Mouse (Mus musculus) heart, embryonic 16.5 days (tissue): ENCODE data around the gene Fahd2a. TPM values are rescaled to one million over a fixed set of nuclear protein-coding genes. Genes with fewer than 3 reads are reported as not detected.
A peak's percentile ranks its signal among the peaks of the same experiment; 100 is the strongest.

Experiments used
- ATAC-seq: fragments of 200-750 bp; cut with Nextera tagmentation; replicated peaks from 2 replicates; pipeline ENCODE4 v1.8.0; 2017; ENCODE audit warnings: moderate number of reproducible peaks; ENCODE audit not compliant: insufficient read depth, low FRiP score; ENCODE audit errors: extremely low read depth
- H3K27ac ChIP-seq: fragments of 300-500 bp; sonication (generic); 2 replicates; pipeline ENCODE4 v1.5.1; 2014; ENCODE audit warnings: mild to moderate bottlenecking, low read length, control low read depth, moderate library complexity
- H3K27me3 ChIP-seq: fragments of 300-500 bp; sonication (generic); 2 replicates; pipeline ENCODE4 v1.6.1; 2014; ENCODE audit warnings: low read length, mixed read lengths; ENCODE audit not compliant: control insufficient read depth, insufficient read depth
- H3K36me3 ChIP-seq: fragments of 300-500 bp; sonication (generic); 2 replicates; pipeline ENCODE4 v1.6.1; 2014; ENCODE audit not compliant: control insufficient read depth, insufficient read depth
- H3K4me1 ChIP-seq: fragments of 300-500 bp; sonication (generic); 2 replicates; pipeline ENCODE4 v1.6.1; 2014; ENCODE audit warnings: low read length, mixed read lengths; ENCODE audit not compliant: control insufficient read depth, insufficient read depth
- H3K4me2 ChIP-seq: fragments of 300-500 bp; sonication (generic); 2 replicates; pipeline ENCODE4 v1.6.1; 2014; ENCODE audit warnings: low read depth, mild to moderate bottlenecking, control low read depth, low read length
- H3K4me3 ChIP-seq: fragments of 300-500 bp; sonication (generic); 2 replicates; pipeline ENCODE4 v1.5.1; 2014; ENCODE audit warnings: mild to moderate bottlenecking, control low read depth, low read length
- H3K9ac ChIP-seq: fragments of 300-500 bp; sonication (generic); 2 replicates; pipeline ENCODE4 v1.6.1; 2014; ENCODE audit warnings: low read length, control low read depth
- H3K9me3 ChIP-seq: fragments of 300-500 bp; sonication (generic); replicated peaks from 2 replicates; pipeline ENCODE4 v1.6.1; 2016; ENCODE audit warnings: low read length; ENCODE audit not compliant: control insufficient read depth
- WGBS: fragments of 180-500 bp; shearing (Covaris S2); extraction: QIAGEN DNeasy Blood & Tissue Kit; methylation state at CpG from one replicate; pipeline ENCODE4 v1.1.7; 2014; 5-methylcytosine and 5-hydroxymethylcytosine counted together
- polyA plus RNA-seq: library from polyadenylated mRNA; unstranded; fragments of >200 nt; fragmentation: Nextera tagmentation; extraction: Ambion mirVana; gene quantifications from 2 replicates; pipeline ENCODE4 v1.2.1, GENCODE M21; 2015

Fahd2a gene
- polyA plus RNA-seq, 1 experiment from 2014 or later: 27.8 TPM

DNA sequence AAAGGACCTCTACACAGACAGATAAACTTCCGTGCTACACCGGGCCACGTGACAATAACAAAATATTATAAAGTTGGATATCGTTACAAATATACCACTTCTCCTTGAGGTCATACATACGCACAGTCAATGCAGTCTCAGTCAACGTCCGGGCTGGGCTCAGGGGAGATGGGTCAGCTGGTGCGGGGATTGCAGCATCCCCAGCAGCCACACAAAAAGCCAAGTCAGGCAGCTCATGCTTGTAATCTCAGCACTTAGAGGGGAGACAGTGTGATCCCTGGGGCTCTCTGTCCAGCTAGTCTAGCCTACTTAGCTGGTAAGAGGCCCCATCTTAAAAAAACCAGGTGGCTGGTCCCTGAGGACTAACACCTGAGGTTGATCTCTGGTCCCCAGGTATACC lies 26.9 kb upstream of the Fahd2a start:
- no peaks in the 10 kb centered on the region for H3K4me1 ChIP-seq
- H3K4me2 ChIP-seq: no peak overlapping the region
- H3K9ac ChIP-seq: no peak overlapping the region
- H3K4me3 ChIP-seq: no peak overlapping the region
- ATAC-seq: no peak
- H3K36me3 ChIP-seq: no peaks in the 10 kb centered on the region
- H3K27ac ChIP-seq: no peak overlapping the region
- H3K9me3 ChIP-seq: no peaks in the 10 kb centered on the region
- H3K27me3 ChIP-seq: no peaks in the 10 kb centered on the region; the same call in 1 of the 2 replicates
- 84% methylated on average over 8 of the region's 8 CpGs for WGBS

DNA sequence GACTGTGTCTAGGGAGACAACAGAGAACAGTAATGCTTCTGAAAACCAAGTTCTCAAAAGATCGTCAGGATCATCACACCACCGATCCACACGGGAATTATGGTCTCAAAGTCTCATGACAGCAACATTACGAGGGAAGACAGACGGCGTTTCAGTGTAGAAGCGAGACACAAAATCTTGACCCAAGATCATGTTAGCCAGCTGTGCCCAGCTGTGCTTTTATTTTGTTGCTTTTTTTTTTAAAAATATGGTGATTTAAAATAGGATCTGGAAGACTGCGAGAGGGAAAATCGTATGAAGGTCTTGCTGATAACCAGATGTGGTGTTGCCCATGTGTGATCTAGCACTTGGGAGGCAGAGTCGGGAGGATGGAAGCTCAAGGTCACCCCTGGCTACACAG lies 26.3 kb upstream of the Fahd2a start:
- Histone ChIP-seq H3K36me3 (no peaks in the 10 kb centered on the region), H3K4me1 (no peaks in the 10 kb centered on the region), H3K4me3 (no peak overlapping the region), H3K4me2 (no peak overlapping the region), H3K27me3 (no peaks in the 10 kb centered on the region; the same call in 1 of the 2 replicates), H3K9ac (no peak overlapping the region), H3K27ac (no peak overlapping the region), H3K9me3 (no peaks in the 10 kb centered on the region)
- no peak for ATAC-seq
- 88% methylated on average over 10 of the region's 10 CpGs for WGBS

DNA sequence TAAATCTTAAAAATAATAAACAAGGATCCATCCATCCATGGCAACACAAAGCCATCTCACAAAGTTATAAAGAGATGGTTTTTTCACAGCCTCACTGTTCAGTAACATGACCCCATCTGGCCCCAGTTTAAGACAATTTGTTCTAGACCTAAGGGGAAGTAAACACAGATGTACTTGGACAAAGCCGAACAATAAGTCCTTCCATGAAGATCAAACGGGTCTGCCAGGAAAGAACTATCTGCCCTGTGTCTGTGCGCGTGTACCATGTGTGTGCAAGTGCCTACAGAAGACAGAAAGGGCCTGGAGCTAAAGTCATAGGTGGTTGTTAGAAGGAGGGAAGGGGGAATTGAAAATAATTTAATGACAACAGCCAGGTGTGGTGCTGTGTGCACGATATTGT lies 25.8 kb upstream of the Fahd2a start:
- ATAC-seq: no peak
- H3K36me3 ChIP-seq: no peaks in the 10 kb centered on the region
- H3K4me2 ChIP-seq: no peak overlapping the region
- no peak overlapping the region for H3K27ac ChIP-seq
- H3K9ac ChIP-seq: no peak overlapping the region
- H3K9me3 ChIP-seq: no peaks in the 10 kb centered on the region
- no peak overlapping the region for H3K4me3 ChIP-seq
- WGBS: 85% methylated on average over 5 of the region's 5 CpGs
- H3K27me3 ChIP-seq: no peaks in the 10 kb centered on the region; the same call in 1 of the 2 replicates
- no peaks in the 10 kb centered on the region for H3K4me1 ChIP-seq

DNA sequence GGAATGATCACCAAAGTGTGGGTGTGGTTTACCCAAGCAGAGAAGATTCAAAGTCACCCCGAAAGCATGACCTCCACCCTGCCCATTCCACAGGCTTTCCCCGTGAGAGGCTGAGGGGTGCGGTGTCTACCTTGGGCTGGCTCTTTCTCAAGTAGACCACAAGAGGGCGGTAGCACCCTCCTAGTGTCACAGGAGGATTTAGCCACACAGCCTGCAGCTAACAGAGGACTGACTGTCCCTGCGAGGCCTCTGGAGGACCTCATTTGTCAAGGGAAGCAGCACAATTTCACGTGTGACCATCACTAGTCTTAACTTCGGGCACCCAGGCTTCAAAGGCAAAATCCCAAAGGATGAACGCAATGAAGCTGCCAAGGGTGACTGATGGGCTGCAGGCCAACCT lies 17.9 kb upstream of the Fahd2a start:
- Histone ChIP-seq H3K4me3 (no peak overlapping the region), H3K9ac (no peak overlapping the region), H3K4me2 (no peak overlapping the region), H3K27ac (no peak overlapping the region), H3K4me1 (peaks cover 14% of the 10 kb centered on the region; the same call in 1 of the 2 replicates), H3K9me3 (no peaks in the 10 kb centered on the region), H3K27me3 (0 out of 2 replicates have a peak, but pooled peaks cover 7% of the 10 kb centered on the region), H3K36me3 (no peaks in the 10 kb centered on the region)
- peak; percentile 73; the same call in 1 of the 2 replicates for ATAC-seq
- 6% methylated on average over 8 of the region's 8 CpGs for WGBS

DNA sequence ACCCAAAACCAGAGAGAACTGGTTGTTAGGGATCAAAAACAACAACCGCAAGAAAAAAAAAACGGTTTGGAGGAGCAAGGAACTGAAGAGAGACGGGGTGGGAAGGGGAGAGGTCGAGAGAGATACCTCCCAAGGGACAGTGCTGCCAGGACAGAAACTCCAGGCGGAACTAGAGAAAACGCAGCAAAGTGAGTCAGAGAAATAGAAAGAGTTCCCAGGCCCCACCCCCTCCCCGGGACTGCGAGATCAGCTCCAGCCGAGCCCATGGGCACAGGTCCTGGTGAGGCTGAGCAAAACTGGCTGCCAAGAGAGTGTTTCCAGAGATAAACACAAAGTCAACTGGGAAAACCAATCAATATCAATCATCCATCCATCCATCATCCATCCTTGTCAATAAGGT lies 17.0 kb upstream of the Fahd2a start:
- H3K36me3 ChIP-seq: no peaks in the 10 kb centered on the region
- H3K4me3 ChIP-seq: no peak overlapping the region
- ATAC-seq: no peak
- H3K4me1 ChIP-seq: peaks cover 14% of the 10 kb centered on the region; the same call in 1 of the 2 replicates
- H3K27ac ChIP-seq: no peak overlapping the region
- H3K4me2 ChIP-seq: no peak overlapping the region
- 28% methylated on average over 9 of the region's 9 CpGs for WGBS
- H3K9me3 ChIP-seq: no peaks in the 10 kb centered on the region
- H3K9ac ChIP-seq: no peak overlapping the region
- H3K27me3 ChIP-seq: 0 out of 2 replicates have a peak, but pooled peaks cover 7% of the 10 kb centered on the region

DNA sequence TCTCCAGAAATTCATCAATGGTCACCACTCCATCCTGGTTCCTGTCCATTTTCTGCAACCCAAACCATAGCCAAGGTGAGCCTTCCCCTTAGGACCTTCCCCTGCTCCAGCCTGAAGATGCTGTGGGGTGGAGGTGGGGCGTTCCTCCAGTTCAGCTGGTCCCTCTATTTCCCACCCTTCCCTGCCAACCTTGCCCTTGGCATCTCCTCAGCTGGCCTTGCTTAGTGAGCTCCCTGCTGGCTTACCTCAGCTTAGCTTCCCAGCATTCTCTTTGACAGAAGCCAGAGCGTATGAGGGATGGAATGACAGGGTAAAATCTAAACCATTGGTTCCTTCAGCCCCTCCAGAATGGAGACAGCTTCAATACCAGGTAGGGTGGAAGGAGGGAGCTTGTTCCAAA lies 15.0 kb upstream of the Fahd2a start:
- Histone ChIP-seq H3K4me2 (no peak overlapping the region), H3K27ac (no peak overlapping the region), H3K4me1 (peaks cover 11% of the 10 kb centered on the region; the same call in 1 of the 2 replicates), H3K9me3 (no peaks in the 10 kb centered on the region), H3K27me3 (0 out of 2 replicates have a peak, but pooled peaks cover 7% of the 10 kb centered on the region), H3K9ac (no peak overlapping the region), H3K4me3 (no peak overlapping the region), H3K36me3 (no peaks in the 10 kb centered on the region)
- ATAC-seq: no peak
- 63% methylated on average over 2 of the region's 2 CpGs for WGBS

DNA sequence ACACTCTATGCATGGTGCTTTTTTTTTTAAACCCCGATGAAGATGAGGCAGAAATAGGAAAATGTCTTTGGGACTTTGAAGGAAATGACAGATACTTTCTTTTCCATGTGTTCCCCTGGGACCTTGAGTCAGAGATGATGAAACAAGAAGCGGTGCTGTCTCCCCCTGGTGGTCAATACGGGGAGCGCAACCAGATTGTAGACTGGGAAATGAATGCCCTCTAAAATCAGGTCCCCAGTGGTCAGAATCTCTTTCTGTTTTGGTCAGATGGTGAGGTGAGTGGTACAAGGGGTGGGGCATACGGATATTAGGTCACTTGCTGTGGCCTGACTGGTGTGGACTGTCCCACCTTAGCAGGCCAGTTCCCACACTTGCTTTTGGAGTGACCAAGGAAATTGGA lies 9.4 kb upstream of the Fahd2a start:
- 0 out of 2 replicates have a peak, but pooled peaks cover 3% of the 10 kb centered on the region for H3K4me1 ChIP-seq
- 6% methylated on average over 5 of the region's 5 CpGs for WGBS
- no peaks in the 10 kb centered on the region for H3K9me3 ChIP-seq
- peaks cover 7% of the 10 kb centered on the region; the same call in 1 of the 2 replicates for H3K27me3 ChIP-seq
- ATAC-seq: no peak
- H3K36me3 ChIP-seq: no peaks in the 10 kb centered on the region
- no peak overlapping the region for H3K4me2 ChIP-seq
- H3K4me3 ChIP-seq: no peak overlapping the region
- H3K27ac ChIP-seq: no peak overlapping the region
- no peak overlapping the region for H3K9ac ChIP-seq

DNA sequence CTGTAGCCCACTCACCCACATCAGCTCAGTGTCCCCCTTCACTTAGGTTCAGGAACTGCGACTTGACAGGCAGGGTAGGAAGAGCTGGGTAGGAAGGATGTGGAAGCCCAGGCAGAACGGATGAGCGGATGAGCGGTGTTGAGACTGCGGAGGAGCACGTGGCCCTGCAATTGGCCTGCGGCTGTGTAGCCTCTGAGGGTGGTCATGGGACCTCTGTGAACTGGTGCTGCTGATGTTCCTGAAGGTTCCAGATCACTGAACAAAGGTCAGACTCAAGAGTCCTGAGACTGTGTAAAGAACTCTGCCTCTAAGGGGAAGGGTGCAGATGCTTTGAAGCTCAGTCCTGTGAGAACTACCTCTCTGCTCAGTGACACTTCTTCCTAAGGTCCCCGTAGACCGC lies 8.8 kb upstream of the Fahd2a start:
- no peak overlapping the region for H3K9ac ChIP-seq
- ATAC-seq: no peak
- H3K4me1 ChIP-seq: 0 out of 2 replicates have a peak, but pooled peaks cover 3% of the 10 kb centered on the region
- WGBS: 76% methylated on average over 9 of the region's 9 CpGs
- H3K4me2 ChIP-seq: no peak overlapping the region
- no peak overlapping the region for H3K4me3 ChIP-seq
- no peaks in the 10 kb centered on the region for H3K9me3 ChIP-seq
- no peak overlapping the region for H3K27ac ChIP-seq
- no peaks in the 10 kb centered on the region for H3K36me3 ChIP-seq
- H3K27me3 ChIP-seq: peaks cover 6% of the 10 kb centered on the region; the same call in 1 of the 2 replicates

DNA sequence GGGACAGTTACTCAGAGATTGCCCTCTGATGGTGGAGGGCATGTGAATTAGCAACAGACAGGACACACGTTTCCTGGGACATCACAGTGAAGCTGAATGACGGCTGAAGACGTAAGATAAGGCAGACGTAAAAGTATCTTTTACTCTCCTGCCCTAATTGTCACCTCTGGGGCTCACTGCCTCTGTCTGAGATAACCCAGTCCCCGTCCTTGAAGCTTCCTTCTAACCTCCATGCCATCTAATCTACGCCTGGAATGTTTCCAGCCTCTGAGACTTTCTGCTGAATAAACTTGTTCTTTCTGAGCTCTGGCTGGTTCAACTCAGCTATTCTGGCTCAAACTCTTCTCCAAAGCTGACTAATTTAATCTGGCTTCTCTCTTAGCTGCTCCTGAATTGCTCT lies 7.4 kb upstream of the Fahd2a start:
- Histone ChIP-seq H3K4me1 (0 out of 2 replicates have a peak, but pooled peaks cover 3% of the 10 kb centered on the region), H3K36me3 (no peaks in the 10 kb centered on the region), H3K27me3 (peaks cover 6% of the 10 kb centered on the region; the same call in 1 of the 2 replicates), H3K9ac (no peak overlapping the region), H3K4me2 (no peak overlapping the region), H3K4me3 (no peak overlapping the region), H3K9me3 (no peaks in the 10 kb centered on the region), H3K27ac (no peak overlapping the region)
- no peak for ATAC-seq
- 9% methylated on average over 6 of the region's 6 CpGs for WGBS
